Mouse (Mus musculus) thymus, postnatal 0 days (tissue): ENCODE results near the gene Tcf7. TPM values are rescaled to one million over a fixed set of nuclear protein-coding genes. Genes with fewer than 3 reads are reported as not detected.

ENCODE experiments used
- DNase-seq: peaks from one replicate; pipeline ENCODE4 v3.0.0-alpha.2; 2015; ENCODE audit warnings: low spot score
- polyA plus RNA-seq: library from polyadenylated mRNA; unstranded; fragments of >200 nt; fragmentation: Nextera tagmentation; extraction: Ambion mirVana; gene quantifications from 2 replicates; pipeline ENCODE4 v1.2.1, GENCODE M21; 2015

Gene Tcf7
- 1,084 and 1,272 TPM in 2 replicates for polyA plus RNA-seq

DNA sequence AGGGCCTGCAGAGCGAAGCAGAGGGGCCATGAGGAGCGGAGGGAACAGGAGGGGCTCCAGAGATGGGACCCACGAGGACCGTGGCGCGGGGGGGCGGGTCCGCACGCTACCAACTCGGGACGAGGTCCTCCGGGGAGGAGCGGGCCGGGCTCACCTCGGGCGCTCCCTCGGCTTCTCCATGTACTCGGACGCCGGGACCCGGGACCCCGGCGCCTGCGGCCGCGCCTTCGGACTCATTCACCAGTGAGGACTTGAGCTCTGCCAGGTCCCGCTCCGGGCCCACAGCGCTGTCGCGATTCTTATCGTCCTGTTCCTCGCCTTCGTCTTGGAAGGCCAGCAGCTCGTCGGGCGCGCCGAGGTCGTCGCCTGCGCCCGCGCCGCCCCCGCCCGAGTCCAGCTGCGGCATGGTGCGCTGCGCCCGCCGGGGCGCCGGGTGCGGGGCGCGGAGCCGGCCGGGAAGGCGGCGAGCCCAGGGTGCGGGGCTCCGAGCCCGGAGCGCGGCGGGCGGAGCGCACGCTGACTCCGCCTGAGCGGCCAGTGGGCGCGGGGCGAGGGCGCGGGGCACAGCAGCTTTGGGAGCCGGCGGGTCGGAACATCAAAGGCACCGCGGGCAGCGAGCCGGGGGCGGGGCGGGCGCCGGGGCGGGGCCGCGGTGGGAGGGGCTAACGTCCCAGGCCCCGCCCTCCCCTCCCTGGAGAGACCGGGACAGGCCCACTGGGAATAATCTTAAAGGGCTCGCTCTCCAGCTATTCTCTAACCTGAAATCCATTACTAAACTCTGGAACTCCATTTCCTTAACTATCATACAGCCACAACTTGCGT is at the start of gene Tcf7:
Tcf7 (minus strand) TSS at position 241 of the 822 bp plus-strand sequence.
- peak; percentile 82 for DNase-seq

DNA sequence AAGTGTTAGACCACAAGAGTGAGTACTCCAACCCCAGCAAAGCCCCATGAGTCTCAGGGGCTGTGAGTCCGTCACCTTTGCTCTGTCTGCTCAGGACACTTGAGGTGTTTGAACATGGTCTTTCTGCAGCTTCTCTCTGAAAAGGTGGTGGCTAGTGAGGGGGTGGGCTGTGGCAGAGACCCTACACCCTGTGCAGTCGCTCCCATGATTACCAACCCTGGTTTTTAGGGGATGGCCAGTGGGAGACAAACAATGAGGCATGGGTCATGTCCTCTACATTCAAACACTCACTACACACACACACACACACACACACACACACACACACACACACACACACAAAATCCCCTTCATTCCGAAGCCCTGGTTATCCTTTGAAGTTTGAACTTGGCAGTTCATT is 44.5 kb upstream of the Tcf7 start:
- DNase-seq: no peak

DNA sequence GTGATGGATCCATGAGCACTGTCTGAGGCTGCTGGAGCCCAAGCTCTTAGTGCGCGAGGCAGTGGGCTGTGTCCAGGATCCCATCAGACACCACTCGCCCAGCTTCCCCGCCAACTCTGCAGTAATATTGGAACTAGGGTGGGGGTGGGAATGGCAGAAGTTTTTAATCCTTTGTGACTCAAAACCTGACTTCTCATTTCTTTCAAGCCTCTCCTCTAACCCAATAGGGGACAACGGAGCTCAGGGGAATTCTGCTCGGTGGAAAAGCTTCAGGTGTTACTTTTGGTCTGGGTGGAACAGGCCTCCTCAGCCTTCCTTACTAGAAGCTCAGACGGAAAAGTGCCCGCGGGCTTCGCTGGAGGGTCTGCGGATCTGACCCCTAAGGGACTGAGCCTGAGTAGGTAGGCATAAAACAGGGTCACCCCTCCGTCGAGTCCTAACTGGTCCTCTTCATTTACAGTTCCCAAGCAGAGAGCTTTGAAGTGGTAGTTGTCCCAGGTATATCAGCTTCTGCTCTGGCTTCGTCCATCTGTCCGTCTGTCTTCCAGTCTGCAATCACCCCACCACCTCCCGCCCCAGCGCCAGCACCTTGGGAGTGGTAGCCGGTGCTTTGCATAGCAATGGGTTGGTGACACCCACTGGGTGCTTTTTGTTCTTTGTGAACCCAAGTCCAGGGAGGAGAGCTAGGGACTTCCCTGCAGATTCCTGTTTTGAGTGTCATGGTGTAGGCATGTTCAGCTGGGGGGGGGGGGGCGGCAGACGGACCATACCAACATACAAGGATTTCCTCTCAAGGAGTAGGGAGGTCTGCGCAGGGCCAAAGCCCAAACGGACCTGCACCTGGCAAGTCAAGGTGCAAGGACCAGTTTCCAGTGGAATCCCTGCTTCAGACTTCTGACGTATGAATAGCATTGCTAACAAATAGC is 41.9 kb upstream of the Tcf7 start:
- no peak for DNase-seq

DNA sequence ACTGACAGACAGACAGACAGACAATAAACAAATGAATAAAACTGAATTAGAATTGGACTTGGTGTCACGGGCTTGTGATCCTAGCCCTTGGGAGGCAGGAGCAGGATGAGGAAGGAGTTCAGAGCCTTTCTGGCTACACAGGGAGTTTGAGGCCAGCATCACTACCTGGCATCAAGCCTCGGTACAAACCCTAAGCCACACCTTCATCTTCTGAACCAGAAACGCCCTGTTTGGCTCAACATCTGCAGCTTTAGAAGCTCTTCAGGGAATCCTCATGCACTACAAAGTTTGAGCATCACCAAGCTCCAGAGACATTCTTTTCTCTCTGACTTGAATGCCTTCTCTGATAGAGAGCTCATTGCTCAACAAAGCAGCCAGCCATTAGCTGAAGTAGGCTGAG is 38.7 kb upstream of the Tcf7 start:
- peak; percentile 70 for DNase-seq

DNA sequence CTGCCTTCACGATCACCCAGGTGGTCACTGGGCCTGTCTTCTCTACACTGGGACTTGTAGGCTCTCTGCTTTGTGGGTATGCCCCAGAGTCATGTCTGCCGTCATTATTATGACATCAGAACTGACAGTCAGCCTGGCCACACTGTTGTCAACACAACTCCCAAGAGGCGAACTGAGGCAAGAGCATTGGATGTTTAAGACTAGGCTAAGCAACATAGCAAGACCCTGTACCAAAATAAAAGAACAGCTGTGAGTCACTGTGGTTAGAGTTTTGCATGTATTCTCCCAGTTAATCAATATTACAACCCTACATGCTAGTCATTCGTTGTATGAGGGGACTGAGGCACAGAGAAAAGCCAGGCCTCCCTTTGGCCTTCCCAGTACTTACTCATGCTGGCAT is 37.7 kb upstream of the Tcf7 start:
- no peak for DNase-seq

DNA sequence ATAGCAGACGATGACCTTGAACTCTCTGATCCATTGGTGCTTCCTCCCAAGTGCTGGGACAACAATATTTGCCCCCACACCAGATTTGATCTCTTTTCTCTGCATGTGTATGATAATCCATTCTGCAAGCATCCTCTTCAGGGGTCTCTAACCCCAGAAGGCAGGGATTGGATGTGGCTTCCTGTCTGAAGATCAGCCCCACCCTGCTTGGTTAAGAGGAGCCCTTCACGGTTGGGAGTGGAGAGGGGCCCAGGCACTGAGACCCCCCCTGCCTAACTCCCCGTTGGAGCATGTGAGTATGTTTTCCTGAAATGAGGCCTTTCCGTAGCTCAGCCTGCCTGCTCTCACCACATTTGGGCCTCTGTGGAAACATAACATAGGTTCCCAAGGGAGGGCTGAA is 36.9 kb upstream of the Tcf7 start:
- peak; percentile 50 for DNase-seq

DNA sequence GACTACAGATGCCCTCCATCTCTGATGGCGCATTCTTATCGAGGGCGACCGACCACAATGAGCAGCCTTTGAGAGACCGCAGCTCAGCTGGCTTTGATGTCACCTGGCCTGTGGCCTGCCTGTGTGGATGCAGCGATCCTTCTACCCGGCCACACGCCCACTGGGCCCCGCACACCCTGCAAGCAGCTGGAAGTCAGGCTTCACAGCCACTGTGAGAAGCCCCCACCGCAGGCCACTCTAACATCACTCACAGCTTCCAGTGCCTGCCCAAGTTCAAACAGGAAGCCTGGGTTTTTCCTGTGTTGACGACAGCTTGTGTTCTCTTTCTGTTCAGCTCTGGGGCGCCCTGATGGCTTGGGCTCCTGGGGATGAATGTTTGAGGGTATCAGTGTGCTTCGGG is 35.6 kb upstream of the Tcf7 start:
- DNase-seq: peak; percentile 88

DNA sequence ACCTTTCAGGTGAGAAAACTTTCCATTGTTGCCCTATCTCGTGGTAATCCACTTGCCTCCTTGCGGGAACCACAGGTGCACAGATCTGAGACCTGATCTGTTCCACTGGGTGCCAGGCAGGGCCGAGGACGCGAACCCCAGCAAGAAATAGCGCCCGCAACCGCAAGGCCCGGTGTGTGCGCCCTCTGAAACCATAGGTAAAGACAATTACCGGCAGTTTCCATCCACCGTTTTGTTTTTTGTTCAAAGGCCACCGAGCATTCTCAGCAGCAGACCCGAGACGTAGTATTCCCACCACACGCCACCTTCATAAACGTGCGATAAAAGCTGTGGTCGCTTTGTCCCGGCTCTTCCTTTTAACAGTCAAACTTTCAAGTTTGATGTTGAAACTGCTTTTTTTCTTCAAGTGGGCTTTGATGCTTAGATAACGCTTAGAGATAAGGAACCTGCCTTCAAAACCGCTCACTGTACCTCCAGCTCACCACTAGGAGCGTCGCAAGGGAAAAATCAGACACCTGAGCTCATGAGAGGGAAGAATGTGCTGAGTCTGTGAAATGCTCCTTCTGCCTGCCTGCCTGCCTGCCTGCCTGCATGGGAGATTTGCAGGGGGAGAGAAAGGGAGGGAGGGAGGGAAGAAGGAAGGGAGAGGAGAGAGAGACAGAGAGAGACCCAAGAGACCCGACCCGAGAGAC is 31.4 kb upstream of the Tcf7 start:
- peak; percentile 97 for DNase-seq

DNA sequence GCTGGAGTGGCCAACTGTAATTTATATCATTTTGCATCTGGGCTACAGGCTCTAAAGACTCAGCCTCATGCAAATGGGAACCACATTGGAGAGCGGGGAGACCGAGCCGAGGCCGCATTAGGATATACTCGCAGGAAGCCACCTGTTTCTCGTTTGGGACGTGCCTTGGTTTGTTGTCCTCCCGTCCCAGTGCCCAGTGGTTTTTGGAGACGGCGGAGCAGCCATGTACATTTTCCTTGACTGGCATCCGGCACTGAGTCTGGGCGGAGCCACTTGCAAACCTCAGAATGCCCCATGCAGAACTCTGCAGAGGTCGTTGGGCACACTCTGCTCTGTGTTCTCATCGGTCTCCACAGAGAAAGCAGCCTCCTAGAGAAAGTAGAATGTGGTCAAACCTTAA is 27.9 kb upstream of the Tcf7 start:
- DNase-seq: peak; percentile 78

DNA sequence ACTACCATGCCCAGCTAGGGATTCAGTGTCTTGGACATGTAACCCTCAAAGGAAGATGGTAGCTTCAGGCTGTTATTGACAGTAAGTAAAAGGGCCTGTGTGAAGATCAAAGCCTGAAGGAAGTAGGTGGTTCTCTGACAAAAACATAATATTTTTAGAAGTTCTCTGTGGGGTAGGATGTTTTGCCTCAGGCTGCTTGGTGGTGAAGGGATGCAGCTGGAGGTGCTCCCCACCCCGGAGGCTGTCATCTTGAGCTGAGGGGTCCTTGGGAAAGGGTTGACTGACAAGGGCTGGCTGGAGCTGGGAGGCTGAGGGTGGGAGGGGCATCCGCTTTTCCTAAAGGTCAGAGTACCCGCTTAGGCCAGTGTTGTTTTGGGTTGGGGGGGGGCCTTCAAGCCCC is 26.7 kb upstream of the Tcf7 start:
- peak; percentile 87 for DNase-seq

DNA sequence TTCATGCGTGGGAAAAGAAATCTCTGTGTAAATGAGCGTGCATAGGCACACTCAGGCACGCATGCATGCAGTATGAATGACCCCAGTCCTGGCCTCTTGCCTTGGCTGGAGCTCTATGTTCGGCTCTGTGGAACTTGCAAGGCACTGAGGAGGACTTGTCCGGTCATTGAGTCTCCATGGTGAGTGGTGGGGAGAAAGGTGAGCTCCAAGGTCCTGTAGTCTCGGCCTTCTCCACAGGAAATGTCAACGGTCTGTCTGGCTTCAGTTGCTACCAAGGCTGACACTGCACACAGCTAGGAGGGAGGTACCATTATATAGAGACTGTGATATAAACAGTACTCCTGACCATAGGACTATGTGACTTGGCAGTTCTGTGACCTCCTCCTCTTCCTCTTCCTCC is 23.6 kb upstream of the Tcf7 start:
- DNase-seq: no peak

DNA sequence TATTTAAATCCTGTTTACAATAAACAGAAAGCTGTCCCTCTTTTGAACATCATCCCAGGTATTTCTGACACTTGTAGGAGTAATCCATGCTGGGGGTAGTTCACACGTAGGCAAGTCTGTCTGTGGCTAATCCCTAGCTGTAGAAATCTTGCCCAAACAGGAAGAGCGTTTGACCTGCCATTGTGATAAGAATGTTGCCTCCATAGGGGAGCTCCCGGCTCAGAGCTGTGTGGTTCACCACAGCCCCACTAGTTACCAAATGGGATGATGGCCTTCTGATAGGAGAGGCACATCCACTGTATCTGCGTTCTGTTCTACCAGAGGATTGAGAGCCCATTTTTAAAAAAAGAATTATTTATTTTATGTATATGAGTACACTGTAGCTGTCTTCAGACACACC is 22.5 kb upstream of the Tcf7 start:
- DNase-seq: no peak

DNA sequence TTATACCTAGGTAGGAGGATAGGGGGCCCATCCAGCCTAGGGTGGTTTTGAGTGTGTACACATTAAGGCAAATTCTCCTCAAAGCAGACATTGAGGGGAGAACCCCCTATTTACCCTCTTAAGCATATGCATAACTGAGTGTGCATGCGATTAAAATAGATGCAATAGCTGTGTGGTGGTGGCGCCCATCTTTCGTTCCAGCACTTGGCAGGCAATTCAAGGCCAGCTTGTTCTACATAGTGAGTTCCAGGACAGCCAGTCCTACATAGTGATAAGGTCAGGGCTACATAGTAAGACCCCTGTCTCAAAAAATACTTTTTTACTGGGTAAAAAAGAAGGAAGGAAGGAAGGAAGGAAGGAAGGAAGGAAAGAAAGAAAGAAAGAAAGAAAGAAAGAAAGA is 19.9 kb upstream of the Tcf7 start:
- DNase-seq: no peak

DNA sequence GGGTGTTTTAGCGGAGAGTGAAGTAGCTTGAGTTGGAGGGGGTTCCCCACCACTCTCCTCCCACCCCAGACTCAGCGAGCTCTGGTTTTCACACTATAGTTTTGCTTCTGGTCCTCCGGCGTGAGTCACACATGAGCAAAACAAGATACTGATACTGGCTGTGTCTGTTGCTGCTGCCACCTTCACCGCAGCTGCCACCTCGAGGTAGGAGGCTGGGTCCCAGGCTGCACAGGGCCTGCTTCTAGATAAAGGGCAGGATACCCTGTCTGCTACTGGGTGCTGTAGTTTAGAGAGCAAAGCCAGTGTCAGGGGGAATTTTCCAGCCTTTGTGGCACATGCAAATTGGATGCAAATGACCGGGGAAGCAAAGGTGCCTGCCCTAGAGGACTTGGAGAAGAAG is 16.9 kb upstream of the Tcf7 start:
- peak; percentile 81 for DNase-seq

DNA sequence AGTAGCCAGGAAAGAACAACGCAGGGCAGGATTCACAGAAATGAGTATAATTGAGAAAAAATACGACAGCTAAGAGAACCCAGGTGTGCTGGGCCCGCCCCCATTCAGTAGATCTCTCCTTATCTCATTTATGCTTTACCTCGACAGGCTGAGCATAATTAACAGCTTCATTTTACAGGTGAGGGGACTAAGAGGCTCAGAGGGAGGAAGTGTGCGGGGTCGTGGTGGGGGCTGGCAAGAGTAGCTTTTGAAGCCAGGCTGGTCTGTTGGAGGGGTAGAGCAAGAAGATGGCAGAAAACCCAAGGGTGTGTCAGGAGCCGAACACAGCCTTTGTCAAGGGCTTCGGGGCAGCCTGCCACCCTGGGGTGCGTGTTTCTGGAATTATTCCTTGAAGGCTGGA is 16.1 kb upstream of the Tcf7 start:
- no peak for DNase-seq

DNA sequence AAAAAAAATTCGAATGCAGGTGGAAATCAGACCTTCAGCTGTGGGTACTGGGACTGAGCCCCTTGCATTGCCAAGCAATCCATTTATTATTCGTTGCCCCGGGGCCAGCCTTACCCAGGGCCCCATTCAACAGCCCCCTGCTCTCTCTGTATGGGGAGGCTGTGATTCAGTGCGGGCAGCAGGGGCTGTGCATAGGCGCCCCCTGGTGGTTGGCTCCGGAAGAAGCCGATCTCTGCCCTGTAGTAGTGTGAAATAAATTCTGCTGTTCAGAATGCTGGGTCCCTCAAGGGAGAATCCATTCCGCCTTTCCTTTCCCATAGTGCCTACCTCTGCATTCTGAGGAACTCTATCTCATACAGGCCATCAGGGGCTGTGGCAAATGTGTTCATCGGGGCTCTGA is 14.5 kb upstream of the Tcf7 start:
- peak; percentile 83 for DNase-seq

DNA sequence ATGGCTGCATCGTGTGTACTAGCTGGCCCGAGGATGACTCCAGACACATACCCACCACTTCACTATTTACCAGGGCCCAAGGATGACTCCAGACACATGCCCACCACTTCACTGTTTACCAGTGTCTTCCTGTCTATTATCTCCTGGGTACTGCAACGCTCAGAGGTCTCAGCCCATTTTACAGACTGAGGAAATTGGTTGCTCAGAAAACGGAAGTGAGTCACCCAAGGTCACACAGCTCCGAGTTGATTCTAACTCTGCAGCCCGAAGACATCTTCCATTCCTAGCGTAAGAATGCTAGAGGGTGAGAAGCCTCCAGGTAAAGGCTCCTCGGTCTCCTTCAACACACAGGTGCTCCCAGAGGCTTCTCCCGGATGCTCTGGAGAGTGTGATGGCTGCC is 11.3 kb upstream of the Tcf7 start:
- DNase-seq: no peak

DNA sequence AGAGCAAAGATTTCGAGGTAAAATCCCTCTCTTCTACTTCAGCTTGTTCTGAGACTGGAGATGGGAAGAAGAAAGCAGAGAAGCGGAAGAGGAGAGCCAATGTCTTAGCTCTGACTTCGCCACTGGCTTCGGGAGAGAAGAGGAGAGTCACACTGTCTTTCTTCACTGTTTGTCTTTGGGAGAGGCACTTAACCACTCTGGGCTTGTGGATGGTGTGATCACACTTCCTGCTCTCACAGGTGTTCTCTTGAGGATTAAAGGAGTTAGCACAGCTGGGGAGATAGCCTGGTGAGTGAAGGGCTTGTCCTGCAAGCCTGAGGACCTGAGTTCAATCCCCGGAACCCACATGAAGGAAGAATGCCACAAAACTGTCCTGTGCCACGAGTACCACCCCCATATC is 10.1 kb upstream of the Tcf7 start:
- peak; percentile 73 for DNase-seq

DNA sequence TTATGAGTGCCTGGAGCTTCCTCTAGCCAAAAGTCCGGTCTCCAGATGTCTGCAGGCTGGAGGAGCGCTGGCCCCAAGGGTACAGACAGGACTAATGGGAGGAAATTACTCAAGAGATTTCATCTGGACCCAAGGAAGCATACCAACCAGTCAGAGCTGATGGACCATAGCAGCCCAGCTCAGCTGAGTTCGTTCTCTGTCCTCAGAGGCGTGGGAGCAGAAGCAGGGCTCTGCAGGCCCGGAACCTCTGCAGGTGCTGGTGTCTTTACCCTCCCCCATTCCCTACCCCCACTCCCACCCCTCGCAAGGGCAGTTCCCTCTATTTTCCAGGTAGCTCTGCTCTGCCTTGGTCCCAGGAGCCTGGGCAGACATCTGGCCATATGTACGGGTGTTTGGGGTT is 9.5 kb upstream of the Tcf7 start:
- peak; percentile 45 for DNase-seq

DNA sequence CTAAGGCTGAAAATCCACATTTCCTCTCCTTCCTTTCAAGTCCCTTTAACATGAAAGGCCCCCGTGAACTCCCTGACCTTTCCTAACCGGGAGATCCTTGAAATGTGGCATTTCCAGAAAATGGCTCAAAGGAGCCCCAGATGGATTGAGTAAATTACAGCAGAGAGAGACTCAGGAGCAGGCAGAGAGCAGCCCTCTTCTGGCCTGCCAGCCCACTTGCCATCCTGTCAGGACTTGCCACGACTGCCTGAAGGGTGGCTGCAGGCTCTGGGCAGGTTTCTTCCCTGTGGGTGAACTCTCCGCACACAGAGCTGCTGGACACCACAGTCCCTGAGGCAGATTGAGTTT is 4.1 kb upstream of the Tcf7 start:
- DNase-seq: no peak

DNA sequence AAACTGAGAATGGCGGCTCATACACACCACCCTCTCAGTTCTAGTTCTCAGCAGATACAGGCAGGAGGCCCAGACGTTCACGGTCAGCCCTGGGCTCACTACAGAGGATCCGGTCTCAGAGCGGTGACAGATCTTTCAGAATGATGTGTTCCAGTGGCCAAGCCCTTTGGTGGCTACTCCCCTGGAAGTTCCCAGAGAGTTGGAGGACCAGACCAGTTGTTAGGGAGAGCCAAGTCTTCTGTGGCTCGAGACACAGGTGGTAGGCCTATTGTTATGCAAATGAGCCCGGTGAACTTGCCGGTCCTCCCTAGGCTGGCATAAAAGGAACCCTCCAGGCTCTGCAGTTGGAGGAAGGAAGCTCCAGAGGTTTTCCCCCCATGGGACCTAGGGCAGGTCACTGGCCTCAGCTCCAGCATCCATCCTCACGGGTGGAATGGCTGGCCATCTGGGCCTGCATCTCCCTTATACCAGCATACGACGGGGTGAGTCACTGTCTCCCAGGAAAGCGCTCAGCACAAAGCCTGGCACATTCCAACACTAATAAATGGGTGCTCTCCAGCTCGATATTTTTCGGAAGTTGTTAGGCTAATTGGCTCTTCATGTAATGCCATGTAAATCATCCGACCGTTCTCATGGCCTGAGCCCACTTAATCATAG is 3.6 kb upstream of the Tcf7 start:
- DNase-seq: no peak
